Mouse (Mus musculus): ENCODE measurements around the gene Nup153.

DNA sequence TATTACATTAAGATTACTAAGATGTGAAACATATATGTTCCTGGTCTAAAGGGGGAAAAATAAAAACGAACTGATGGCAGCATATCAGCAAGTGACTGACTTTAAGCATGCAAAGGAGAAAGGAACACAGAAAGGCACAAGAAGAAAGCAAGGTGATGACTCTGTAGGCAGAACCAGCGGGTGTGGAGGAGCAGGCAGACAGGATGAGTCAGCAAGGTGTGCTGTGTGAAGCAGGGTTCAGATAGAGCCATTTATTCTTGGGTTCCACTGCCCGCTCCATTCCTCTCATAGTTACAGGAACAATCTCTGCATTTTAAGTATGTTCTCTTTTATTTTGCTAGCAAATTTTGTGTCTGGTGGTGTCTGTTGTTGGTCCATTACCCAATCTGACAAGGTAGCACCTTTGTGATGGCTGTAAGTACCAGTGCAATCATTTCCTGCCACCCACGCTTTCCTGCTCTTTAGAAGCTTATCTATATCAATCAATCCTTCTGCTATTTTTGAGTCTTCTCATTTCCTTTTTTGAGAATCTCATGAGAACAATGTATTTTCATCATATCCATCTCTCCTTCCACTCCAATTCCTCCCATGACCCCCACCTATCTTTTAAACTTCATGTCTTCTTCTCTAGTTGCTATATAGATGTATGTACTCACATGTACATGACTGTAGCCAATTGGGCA lies 37.0 kb downstream of the Nup153 start:
- TF ChIP-seq CTCF (IDR thresholded peaks at IDR 0.05; ENCODE audit: extremely low read depth, insufficient read depth, low read length) (no peak), POLR2A (IDR thresholded peaks at IDR 0.05; ENCODE audit: extremely low read depth, insufficient read depth, low read length) (no peak)

Measured in cortical plate, adult 2 months (tissue).